Mouse (Mus musculus): ENCODE results near the gene Pparg.
A peak's percentile ranks its signal among the peaks of the same experiment; 100 is the strongest.

The Pparg gene

DNA sequence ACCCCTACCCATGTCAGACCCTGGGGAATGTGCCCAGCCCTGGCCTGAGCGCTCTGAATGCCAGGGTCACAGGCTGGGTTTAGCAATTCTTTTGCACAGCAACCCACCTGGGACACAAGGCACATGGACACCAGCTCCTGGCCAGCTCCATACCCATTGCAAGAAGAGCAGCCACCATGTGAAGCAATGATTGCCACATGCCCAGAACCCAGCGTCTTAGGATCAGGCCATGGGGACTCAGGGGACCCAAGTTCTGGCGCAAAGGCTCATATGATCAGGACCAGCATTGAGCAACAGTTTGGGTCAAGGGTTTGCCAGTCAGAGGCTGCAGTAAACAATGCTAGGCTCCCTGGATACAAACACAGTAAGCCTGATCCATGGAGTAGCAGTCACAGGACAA lies 150.7 kb downstream of the Pparg start:
- DNase-seq, result no peak

DNA sequence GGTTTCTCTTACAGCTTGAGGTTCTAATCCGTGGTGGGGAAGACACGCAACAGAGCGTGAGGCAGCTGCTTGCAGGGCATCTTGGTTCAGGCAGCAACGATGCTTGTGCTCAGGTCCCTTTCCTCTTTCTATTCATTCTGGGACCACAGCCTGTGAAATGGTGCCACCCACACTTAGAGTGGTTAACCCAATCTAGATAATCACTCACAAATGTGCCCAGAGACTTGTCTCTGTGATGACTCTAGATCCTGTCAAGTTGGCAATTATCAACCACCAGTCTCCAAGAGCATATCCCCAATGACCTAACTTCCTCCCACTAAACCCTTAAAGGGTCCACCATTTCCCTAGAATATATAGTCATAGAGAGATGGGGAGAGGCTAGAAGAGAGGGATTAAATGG lies 152.5 kb downstream of the Pparg start:
- DNase-seq, result no peak

DNA sequence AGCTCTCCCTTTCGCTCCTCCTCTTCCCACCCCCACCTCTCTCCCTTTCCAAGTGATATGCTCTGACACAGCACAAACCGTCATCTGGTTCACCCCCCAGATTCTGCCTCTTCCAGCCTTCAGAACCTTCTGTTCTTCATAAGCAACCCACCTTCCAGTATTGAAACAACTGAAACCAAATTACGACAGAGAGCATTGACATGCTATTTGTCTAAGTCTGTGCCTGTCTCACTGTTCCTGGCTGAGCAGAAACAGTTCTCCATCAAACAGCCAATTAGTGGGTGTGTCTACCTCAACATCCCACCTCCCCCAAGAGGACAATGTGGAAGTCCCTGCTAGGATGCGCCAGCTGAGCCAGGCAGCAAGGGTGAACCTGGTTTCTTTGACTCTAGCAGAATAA lies 157.2 kb downstream of the Pparg start:
- DNase-seq, result no peak

DNA sequence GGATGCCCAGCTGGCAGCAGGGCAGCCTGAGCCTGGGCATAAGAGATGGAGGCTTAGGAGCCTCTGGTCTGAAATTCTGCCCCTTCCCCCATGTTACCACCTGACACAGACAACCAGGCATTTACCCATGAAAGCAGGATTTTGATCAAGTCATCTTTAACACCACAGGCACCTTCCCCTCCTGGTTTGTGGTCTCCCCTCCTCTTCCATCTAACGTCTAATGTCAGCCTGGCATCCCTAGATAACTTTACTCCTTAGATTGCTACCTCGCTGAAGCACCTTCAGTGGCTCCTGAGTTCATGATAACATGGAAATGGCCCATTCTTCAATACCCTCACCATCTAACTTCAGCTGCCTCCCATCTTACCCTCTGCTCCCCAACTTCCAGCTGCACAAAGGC lies 157.6 kb downstream of the Pparg start:
- no peak for DNase-seq

DNA sequence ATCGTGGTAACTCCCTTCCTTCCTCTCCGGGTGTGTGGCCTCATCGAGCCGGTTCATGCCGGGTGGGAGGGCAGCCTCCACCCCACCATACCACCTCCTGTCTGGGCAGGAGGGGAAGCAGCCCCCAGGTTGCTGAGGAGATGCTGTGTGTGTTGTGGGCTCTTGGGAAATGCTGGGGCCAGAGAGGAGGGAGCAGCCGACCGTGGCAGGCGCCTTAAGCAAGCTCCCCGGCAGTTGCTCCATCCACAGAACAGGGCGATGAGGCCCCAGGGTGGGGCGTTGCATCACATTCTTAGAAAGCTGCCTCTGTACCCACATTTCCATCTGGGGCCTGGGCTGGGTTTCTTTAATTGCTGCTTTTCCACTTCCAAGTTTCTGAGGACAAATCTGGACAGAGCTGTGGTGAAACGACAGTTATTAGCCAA lies 158.5 kb downstream of the Pparg start:
- no peak for DNase-seq

DNA sequence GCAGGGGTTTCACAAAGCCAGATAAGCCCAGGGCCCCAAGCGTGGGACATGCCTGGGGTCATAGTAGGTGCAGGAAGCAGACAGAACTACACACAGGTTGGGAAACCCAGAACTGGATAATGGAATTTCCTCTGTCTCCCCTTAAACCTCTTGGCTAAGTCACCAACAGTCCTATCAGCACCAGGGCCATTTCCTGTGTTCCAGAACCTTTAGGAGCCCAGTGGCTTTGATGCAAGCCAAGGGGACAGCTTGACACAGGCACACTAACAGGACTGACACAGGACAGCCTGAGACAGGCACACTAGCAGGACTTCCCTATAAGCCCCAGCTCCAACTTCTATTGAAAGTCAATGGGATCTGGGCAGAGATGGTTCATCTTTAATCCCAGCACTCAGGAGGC lies 161.2 kb downstream of the Pparg start:
- DNase-seq, result no peak

DNA sequence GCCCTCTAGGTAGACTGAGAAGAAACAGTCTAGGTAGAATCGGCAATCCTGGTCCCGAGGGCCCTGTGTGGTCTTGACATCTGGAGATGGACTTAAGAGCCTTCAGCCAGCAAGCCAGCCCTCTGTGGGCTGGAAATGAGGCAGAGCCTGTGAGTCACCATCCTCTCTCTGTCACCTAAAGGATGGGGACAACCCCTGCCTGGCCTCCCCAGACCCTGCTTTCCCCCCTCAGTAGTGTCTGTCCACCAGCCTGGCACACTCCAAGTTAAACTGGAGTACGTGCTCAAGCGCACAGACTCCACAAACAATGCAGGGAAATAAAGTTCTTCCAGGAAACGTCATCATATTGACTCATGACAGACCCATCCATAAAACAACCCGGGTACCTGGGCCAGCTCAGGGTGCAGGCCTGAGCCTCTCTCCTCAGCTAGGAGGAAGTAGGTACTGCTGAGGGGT lies 162.0 kb downstream of the Pparg start:
- no peak for DNase-seq

DNA sequence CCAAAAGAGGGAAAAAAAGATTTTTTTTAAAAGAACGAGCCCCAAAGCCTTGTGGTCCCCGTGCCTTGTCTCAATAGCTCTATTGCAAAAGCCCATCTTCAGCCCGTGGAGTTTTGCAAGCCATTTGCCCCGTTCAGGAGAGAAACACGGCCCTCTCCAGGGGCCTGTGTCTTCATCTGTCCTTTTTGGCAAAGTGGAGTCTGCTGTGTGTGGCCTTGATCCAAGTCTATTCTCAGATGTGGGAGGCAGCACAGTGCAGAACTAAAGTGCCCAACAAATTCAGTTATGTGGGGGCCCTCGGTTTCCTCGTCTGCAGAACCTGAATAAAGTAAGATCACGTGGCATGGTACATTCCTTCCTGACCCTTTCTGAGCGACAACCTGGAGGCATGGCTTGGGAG lies 162.4 kb downstream of the Pparg start:
- DNase-seq, result no peak

DNA sequence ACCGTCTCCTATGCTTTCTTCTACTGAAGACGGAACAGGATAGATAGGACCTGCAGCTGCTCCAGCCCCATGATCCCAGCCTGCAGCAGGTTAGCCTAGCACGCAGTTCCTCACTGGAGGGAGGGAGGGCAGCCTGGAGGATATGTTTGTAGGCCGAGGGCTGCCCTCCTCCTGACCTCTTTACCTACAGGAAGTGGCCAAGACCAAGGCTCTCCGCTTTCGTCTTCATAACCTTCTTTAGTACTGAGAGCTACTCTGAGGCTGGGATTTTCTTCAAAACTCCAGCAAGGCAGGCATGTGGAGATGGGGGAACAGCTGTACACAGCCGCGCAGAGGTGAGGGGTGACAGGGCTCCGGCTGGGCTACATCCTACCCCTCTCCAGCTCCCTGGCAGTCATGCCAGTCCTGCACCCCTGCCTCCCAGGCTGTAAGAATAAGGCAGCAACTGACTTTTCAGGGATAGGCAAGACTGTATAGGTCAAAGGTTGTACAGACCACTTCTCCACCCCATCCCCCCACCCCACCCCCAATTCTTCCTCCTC lies 163.8 kb downstream of the Pparg start:
- no peak for DNase-seq

DNA sequence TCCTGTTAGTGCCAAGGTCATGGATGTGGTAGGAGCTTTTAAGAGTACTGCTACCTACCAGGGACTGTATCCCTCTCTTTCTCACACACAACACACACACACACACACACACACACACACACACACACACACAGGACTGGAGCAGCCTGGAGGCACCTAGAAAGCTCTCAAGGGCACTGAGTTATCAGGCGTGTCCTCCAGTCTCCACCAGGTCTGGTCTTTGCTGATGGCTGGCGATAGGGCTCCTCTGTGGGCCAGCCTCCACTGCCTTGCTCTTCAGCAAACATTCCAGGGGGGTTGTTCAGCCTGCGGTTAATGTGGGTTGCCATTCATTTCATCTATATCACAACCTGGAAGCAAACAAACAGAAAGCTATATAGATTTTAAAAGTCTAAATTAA lies 166.7 kb downstream of the Pparg start:
- DNase-seq, result no peak

DNA sequence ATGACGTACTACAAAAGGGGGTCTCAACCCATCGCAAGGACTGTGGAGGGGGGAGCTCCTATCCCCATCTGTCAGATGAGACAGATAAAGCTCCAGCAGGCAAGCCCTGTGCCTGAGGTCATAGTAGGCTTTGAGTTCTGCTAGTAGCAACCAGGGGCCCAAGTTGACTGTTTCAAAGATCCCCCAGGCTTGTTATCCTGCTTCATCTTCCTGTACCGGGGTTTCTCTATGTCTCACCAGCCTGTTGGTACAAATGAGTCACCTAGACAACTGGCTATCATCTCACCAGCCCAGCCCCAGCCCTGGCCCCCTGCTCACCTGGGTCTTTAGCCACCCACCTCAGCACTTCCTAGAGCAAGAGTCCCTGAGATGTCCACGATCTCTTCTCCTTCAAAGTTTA lies 167.6 kb downstream of the Pparg start:
- DNase-seq, result no peak

DNA sequence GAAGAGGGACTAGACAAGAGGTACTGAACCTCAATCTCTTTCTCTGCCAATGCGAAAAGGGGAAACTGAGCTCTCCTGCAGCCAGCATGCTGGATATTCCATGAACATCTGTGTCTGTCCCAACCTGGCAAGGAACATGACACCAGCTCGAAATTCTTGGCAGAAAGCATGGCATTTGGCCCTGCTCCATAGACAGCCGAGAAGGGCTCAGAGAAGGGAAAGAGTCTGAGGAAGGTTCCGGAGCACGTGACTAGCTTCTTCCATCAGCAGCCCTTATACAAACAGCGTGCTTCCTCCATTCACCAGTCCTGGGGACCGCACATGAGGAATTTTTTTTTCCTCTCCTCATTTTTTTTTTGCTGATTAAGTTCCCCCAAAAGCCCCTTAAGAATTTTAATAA lies 173.9 kb downstream of the Pparg start:
- no peak for DNase-seq

DNA sequence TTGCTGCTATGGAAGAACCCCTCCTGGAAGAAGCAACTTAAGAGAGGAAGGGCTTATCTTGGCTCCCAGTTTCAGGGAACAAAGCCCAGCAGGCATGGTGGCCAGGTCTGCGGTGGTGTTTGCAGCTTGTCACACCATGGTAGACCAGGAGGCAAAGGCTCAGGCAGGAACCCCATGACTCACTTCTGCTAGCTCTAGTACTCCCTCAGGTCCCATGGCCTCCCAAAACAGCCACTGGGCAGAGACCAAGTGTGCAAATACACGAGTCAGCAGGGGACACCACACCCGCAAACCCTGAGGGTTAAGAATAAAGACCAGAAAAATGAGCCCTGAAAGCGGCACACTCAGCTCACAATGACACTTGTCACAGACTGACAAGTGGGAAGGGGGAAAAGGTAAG lies 175.4 kb downstream of the Pparg start:
- no peak for DNase-seq

DNA sequence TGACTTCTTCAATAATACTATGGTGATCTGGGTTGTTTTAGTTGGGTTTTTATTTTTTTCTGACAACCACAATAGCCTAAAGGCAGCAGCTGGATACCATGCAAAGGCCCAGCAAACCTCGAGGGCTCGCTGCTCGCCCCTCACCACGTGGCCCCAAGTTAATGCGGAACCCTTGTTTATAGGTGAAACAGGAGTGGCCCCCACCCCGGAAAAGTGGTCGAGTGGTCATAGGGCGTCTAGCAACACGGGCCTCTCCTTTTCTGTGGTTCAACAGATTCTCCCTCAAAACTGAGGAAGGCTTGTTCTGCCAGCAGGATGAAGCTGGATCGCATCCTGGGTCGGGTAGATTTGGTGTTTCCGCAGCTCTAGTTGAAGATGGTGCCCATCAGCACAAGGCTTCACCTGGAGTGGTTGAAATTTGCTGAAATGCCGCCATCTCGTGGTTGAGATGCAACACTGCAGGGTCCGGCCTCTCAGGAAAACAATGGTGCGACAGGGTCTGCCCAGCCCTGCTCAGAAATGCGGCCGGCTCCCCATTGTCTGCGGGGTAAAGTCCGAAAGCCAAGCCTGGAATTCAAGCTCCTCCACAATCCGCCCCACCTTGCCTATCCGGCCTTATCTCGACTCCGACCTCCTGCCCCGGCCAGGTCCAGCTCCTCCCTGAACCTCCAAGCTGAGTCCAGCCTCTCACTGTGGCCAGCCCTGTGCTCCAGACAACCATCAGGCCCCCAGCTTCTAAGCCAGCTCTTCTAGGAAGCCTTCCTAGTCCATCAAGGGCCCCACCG lies 178.1 kb downstream of the Pparg start:
- DNase-seq, result peak; percentile 89
